Mouse (Mus musculus) embryonic facial prominence, embryonic 11.5 days (tissue): ENCODE data around the gene Nlrp6. TPM values are rescaled to one million over a fixed set of nuclear protein-coding genes. Genes with fewer than 3 reads are reported as not detected.

Experiments
- ATAC-seq: fragments of 200-750 bp; cut with Nextera tagmentation; replicated peaks from 2 replicates; pipeline ENCODE4 v1.8.0; 2017; ENCODE audit warnings: low read depth; ENCODE audit not compliant: insufficient number of reproducible peaks, low FRiP score, low TSS enrichment
- DNase-seq: peaks from one replicate; pipeline ENCODE4 v3.0.0-alpha.2; 2015; ENCODE audit warnings: low spot score
- H3K27ac ChIP-seq: fragments of 300-500 bp; sonication (generic); replicated peaks from 2 replicates; pipeline ENCODE4 v1.5.1; 2014; ENCODE audit warnings: mild to moderate bottlenecking, low read depth, low read length, control low read depth
- H3K27me3 ChIP-seq: fragments of 300-500 bp; sonication (generic); 2 replicates; pipeline ENCODE4 v1.6.1; 2014; ENCODE audit warnings: mild to moderate bottlenecking, low read length, moderate library complexity, mixed read lengths; ENCODE audit not compliant: control insufficient read depth, insufficient read depth
- H3K36me3 ChIP-seq: fragments of 300-500 bp; sonication (generic); replicated peaks from 2 replicates; pipeline ENCODE4 v1.6.1; 2014; ENCODE audit warnings: low read depth, mild to moderate bottlenecking, low read length, moderate library complexity, mixed read lengths; ENCODE audit not compliant: control insufficient read depth, insufficient read depth
- H3K4me1 ChIP-seq: fragments of 300-500 bp; sonication (generic); 2 replicates; pipeline ENCODE4 v1.6.1; 2014; ENCODE audit warnings: low read length, mixed read lengths; ENCODE audit not compliant: control insufficient read depth, insufficient read depth
- H3K4me2 ChIP-seq: fragments of 300-500 bp; sonication (generic); 2 replicates; pipeline ENCODE4 v1.6.1; 2014; ENCODE audit warnings: low read depth, mild to moderate bottlenecking, control low read depth, low read length, moderate library complexity
- H3K4me3 ChIP-seq: fragments of 300-500 bp; sonication (generic); 2 replicates; pipeline ENCODE4 v1.5.1; 2014; ENCODE audit warnings: low read depth, low read length, control low read depth
- H3K9ac ChIP-seq: fragments of 300-500 bp; sonication (generic); replicated peaks from 2 replicates; pipeline ENCODE4 v1.6.1; 2014; ENCODE audit warnings: mild to moderate bottlenecking, control low read depth, low read length
- H3K9me3 ChIP-seq: fragments of 300-500 bp; sonication (generic); replicated peaks from 2 replicates; pipeline ENCODE4 v1.6.1; 2016; ENCODE audit warnings: mild to moderate bottlenecking, low read length, inconsistent platforms, mixed read lengths; ENCODE audit not compliant: control insufficient read depth
- WGBS: fragments of 180-500 bp; shearing (Covaris S2); extraction: QIAGEN DNeasy Blood & Tissue Kit; methylation state at CpG from one replicate; pipeline ENCODE4 v1.1.7; 2014; 5-methylcytosine and 5-hydroxymethylcytosine counted together
- polyA plus RNA-seq: library from polyadenylated mRNA; unstranded; fragments of >200 nt; fragmentation: Nextera tagmentation; extraction: Ambion mirVana; gene quantifications from 2 replicates; pipeline ENCODE4 v1.2.1, GENCODE M21; 2014

The Nlrp6 gene
- polyA plus RNA-seq, 1 experiment from 2014 or later: not detected

GRCm38 (mm10) chr7:140946311-140946710 lies 25.6 kb downstream of the Nlrp6 start:
- ATAC-seq: no peak
- no peak overlapping the region for H3K4me2 ChIP-seq
- H3K36me3 ChIP-seq: no peaks in the 10 kb centered on the region; the same call in 1 of the 2 replicates

GRCm38 (mm10) chr7:140946980-140947379 lies 26.3 kb downstream of the Nlrp6 start:
- H3K36me3 ChIP-seq: no peaks in the 10 kb centered on the region; the same call in 1 of the 2 replicates
- H3K4me2 ChIP-seq: no peak overlapping the region
- no peaks in the 10 kb centered on the region for H3K9me3 ChIP-seq
- no peaks in the 10 kb centered on the region for H3K27me3 ChIP-seq
- WGBS: 70% methylated on average over 7 of the region's 7 CpGs
- no peak overlapping the region for H3K4me3 ChIP-seq
- H3K27ac ChIP-seq: no peak overlapping the region
- H3K9ac ChIP-seq: no peak overlapping the region
- no peak for ATAC-seq
- no peak for DNase-seq
- H3K4me1 ChIP-seq: no peaks in the 10 kb centered on the region; the same call in 1 of the 2 replicates

More at GRCm38 (mm10) chr7:140946311-140946710, 25.6 kb downstream of the Nlrp6 start:
- 92% methylated on average over 10 of the region's 10 CpGs for WGBS
- Histone ChIP-seq H3K4me3 (no peak overlapping the region), H3K9me3 (no peaks in the 10 kb centered on the region), H3K27me3 (no peaks in the 10 kb centered on the region), H3K4me1 (no peaks in the 10 kb centered on the region), H3K9ac (no peak overlapping the region), H3K27ac (no peak overlapping the region)
- DNase-seq: no peak

- Histone ChIP-seq H3K27ac (no peak overlapping the region), H3K9me3 (no peaks in the 10 kb centered on the region), H3K9ac (no peak overlapping the region), H3K27me3 (no peaks in the 10 kb centered on the region), H3K36me3 (no peaks in the 10 kb centered on the region; the same call in 1 of the 2 replicates), H3K4me3 (no peak overlapping the region), H3K4me2 (no peak overlapping the region), H3K4me1 (no peaks in the 10 kb centered on the region; the same call in 1 of the 2 replicates)
- DNase-seq (no peak), ATAC-seq (no peak)
- 88% methylated on average over 8 of the region's 8 CpGs for WGBS
Observed at GRCm38 (mm10) chr7:140948161-140948560, 27.5 kb downstream of the Nlrp6 start.

- Histone ChIP-seq H3K4me3 (no peak overlapping the region), H3K27me3 (no peaks in the 10 kb centered on the region), H3K9me3 (no peaks in the 10 kb centered on the region), H3K4me2 (no peak overlapping the region), H3K36me3 (no peaks in the 10 kb centered on the region; the same call in 1 of the 2 replicates), H3K9ac (no peak overlapping the region), H3K4me1 (peaks cover 3% of the 10 kb centered on the region; the same call in 1 of the 2 replicates), H3K27ac (no peak overlapping the region)
- WGBS: 90% methylated on average over 6 of the region's 6 CpGs
- no peak for DNase-seq
- ATAC-seq: no peak
Observed at GRCm38 (mm10) chr7:140949255-140949654, 28.6 kb downstream of the Nlrp6 start.

DNA sequence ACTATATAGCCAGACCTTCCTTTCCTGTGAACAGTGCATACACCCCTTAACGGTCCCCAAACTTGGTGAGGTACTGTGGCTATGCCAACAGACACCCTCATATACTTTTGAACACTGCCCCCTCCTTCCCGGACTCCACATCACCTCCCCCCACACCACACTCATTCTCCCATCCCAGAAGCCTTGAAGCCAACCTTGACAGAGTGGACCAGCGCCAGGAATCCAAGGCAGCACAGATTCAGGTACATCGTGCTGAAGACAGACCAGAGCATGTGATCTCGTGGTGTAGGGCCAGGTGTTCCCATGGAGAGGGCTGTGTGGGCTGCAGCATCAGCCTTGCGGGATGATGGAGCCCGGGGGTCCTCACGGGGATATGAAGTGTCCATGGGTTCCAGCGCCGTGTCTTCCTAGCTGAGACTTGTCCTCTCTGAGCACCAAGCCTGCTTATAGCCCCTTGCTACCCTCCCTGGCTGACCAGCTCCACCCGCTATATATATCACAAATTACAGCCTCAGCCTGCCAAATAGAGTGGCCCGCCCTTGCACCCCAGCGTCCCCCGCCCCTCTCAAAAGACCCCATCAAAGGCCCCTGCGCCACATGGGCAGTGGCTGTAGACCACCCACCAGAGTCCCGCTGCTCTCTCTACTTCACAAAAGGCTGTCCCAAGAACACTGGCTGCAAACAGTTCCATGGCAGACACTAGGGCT lies 29.3 kb downstream of the Nlrp6 start, which contains the start of gene Ifitm5:
Ifitm5 (minus strand) TSS at position 468 of the 707 bp plus-strand sequence.
- H3K27me3 ChIP-seq: no peaks in the 10 kb centered on the region
- no peaks in the 10 kb centered on the region for H3K9me3 ChIP-seq
- H3K4me2 ChIP-seq: no peak within 1 kb of the TSS
- H3K36me3 ChIP-seq: no peaks in the 10 kb centered on the region; the same call in 1 of the 2 replicates
- H3K4me3 ChIP-seq: no peak within 1 kb of the TSS
- WGBS: 88% methylated on average over 16 of the region's 16 CpGs
- DNase-seq (no peak), ATAC-seq (no peak)
- peaks cover 3% of the 10 kb centered on the region for H3K4me1 ChIP-seq
- H3K9ac ChIP-seq: no peak within 1 kb of the TSS
- H3K27ac ChIP-seq: no peak within 1 kb of the TSS

DNA sequence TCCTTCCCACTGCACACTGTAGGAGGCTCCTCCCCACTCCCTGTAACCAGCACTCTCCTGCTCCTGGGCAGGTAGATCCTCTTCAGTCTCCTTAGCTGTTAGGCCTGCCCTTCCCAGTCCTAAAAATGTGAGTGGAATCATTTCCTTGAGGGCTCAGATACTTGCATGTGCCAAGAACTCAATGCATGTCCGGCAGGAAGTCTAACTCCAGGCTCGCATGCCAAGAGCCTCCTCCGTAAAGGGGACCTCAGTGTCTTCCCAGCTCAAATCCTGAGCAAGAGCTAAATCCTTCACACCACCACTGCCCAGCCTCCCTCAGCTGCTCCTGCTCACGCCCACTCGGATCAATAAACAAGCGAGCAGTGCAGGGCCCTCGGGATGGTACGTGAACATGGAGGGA lies 30.3 kb downstream of the Nlrp6 start:
- peaks cover 3% of the 10 kb centered on the region for H3K4me1 ChIP-seq
- H3K9me3 ChIP-seq: no peaks in the 10 kb centered on the region
- no peak overlapping the region for H3K27ac ChIP-seq
- no peak overlapping the region for H3K4me3 ChIP-seq
- no peak for DNase-seq
- no peak overlapping the region for H3K4me2 ChIP-seq
- no peak for ATAC-seq
- no peaks in the 10 kb centered on the region; the same call in 1 of the 2 replicates for H3K36me3 ChIP-seq
- H3K27me3 ChIP-seq: no peaks in the 10 kb centered on the region
- 37% methylated on average over 8 of the region's 8 CpGs for WGBS
- no peak overlapping the region for H3K9ac ChIP-seq

DNA sequence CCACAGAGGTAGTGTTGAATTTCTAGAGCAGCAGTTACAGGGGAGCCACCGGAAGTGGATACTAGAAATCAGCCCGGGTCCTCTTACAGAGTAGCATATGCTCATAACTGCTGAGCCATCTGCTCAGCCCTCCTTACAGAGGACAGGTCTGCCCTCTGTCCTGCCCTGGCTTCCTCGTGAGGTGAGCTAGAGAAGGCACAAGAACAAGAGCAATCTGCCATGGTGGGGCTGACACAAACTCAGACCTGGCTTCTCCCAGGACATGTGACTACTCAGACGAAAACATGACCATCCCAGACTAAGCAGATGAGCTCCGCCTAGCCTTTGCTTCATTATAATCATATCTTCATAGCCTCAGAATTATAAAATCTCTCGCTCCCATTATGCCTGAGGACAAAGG lies 31.1 kb downstream of the Nlrp6 start:
- Histone ChIP-seq H3K27ac (no peak overlapping the region), H3K9me3 (no peaks in the 10 kb centered on the region), H3K4me1 (peaks cover 8% of the 10 kb centered on the region), H3K36me3 (no peaks in the 10 kb centered on the region), H3K4me2 (no peak overlapping the region), H3K4me3 (no peak overlapping the region), H3K9ac (no peak overlapping the region), H3K27me3 (no peaks in the 10 kb centered on the region)
- WGBS: 68% methylated on average over 6 of the region's 6 CpGs
- DNase-seq (no peak), ATAC-seq (no peak)

- ATAC-seq (no peak), DNase-seq (no peak)
- H3K4me2 ChIP-seq: no peak overlapping the region
- no peaks in the 10 kb centered on the region for H3K27me3 ChIP-seq
- 73% methylated on average over 7 of the region's 7 CpGs for WGBS
- H3K9me3 ChIP-seq: no peaks in the 10 kb centered on the region
- no peak overlapping the region for H3K9ac ChIP-seq
- peaks cover 8% of the 10 kb centered on the region for H3K4me1 ChIP-seq
- no peak overlapping the region for H3K27ac ChIP-seq
- no peaks in the 10 kb centered on the region for H3K36me3 ChIP-seq
- no peak overlapping the region for H3K4me3 ChIP-seq
Observed at GRCm38 (mm10) chr7:140952441-140952840, 31.7 kb downstream of the Nlrp6 start.
